Mouse (Mus musculus): ENCODE results near the gene Kcnv2. TPM values are rescaled to one million over a fixed set of nuclear protein-coding genes. Genes with fewer than 3 reads are reported as not detected.

Kcnv2 gene
- polyA plus RNA-seq, 1 experiment from 2014 or later, result not detected

DNA sequence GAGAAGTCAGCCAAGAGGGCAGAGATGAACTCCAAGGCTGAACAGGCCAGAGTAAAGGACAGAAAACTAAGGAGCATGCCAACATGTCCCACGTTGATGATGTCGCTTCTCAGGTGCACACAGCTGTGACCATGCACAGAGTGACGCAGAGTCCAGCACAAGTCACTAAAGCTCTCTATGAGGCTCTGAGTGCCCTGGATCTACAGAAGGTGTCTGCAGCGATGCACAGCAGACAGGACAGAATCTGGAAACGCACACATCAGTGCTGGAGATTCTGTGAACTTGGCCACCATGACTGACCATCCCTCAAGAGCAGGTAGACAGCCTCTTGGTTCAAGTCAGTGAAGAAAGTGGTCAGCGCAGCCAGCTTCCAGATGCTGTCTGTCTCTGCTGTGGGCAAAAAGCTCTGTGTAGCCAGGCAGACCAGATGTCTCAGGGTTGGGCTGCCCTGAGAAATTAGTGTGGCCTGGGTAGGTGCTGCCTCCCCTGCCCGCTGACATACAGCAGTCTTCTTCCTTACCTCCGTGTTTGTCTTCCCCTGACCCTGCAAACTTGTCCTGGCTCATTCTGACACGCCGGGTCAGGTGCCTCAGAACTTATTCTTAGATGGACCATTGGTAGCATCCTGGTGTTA lies 43.8 kb downstream of the Kcnv2 start:
- no peak overlapping the region for H3K4me3 ChIP-seq (replicated peaks)
- DNase-seq (no peak), ATAC-seq (ENCODE audit: low read depth) (no peak)
- WGBS (ENCODE audit: insufficient replicate concordance), result 68% methylated on average over 10 of the region's 10 CpGs
- H3K9me3 ChIP-seq (replicated peaks), result no peaks in the 10 kb centered on the region
- H3K9ac ChIP-seq, result no peak overlapping the region
- H3K4me2 ChIP-seq, result no peak overlapping the region
- no peaks in the 10 kb centered on the region for H3K36me3 ChIP-seq
- no peak overlapping the region for H3K27ac ChIP-seq
- H3K27me3 ChIP-seq, result no peaks in the 10 kb centered on the region
- no peaks in the 10 kb centered on the region for H3K4me1 ChIP-seq (replicated peaks)

DNA sequence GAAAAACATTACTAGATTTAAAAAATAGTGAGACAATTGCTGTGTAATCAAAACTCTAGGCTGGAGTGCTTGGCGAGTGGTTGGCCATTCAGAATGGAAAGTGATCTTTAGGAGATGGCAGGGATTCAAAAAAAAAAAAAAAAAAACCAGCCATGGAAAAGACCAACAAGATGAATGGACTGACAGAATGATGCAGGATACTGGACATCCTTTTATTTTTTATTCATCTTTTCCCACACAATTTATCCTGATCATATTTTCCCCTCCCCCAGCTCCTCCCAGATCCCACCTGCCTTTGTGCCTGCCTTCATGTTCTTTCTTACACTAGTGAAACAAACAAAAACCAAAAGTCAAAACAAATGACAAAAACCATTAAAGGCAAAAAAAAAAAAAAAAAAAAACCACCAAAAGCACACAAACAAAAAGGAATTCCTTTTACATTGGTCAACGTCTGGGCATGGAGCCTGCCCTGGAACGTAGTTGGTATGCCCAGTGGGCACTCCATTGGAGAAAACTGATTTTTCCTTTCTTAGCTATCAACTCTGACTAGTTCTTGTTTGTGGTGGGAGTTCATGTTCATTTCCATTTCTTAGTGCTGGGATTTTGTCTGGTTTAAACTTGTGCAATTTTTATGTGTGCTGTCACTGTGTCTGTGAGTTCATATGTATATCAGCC lies 47.2 kb downstream of the Kcnv2 start:
- WGBS (ENCODE audit: insufficient replicate concordance), result 60% methylated on average over 3 of the region's 3 CpGs
- Histone ChIP-seq H3K27ac (no peak overlapping the region), H3K4me3 (replicated peaks) (no peak overlapping the region), H3K27me3 (no peaks in the 10 kb centered on the region), H3K4me2 (no peak overlapping the region), H3K9ac (no peak overlapping the region), H3K9me3 (replicated peaks) (no peaks in the 10 kb centered on the region), H3K4me1 (replicated peaks) (no peaks in the 10 kb centered on the region), H3K36me3 (no peaks in the 10 kb centered on the region)
- ATAC-seq (ENCODE audit: low read depth), result no peak
- no peak for DNase-seq

- 66% methylated on average over 2 of the region's 2 CpGs for WGBS (ENCODE audit: insufficient replicate concordance)
- Histone ChIP-seq H3K36me3 (no peaks in the 10 kb centered on the region), H3K4me1 (replicated peaks) (no peaks in the 10 kb centered on the region), H3K27me3 (no peaks in the 10 kb centered on the region), H3K27ac (no peak overlapping the region), H3K4me2 (no peak overlapping the region), H3K9ac (no peak overlapping the region), H3K4me3 (replicated peaks) (no peak overlapping the region), H3K9me3 (replicated peaks) (no peaks in the 10 kb centered on the region)
- DNase-seq, result no peak
- ATAC-seq (ENCODE audit: low read depth), result no peak
These were observed 47.8 kb downstream of the Kcnv2 start for GRCm38 (mm10) chr19:27370174-27370573.

DNA sequence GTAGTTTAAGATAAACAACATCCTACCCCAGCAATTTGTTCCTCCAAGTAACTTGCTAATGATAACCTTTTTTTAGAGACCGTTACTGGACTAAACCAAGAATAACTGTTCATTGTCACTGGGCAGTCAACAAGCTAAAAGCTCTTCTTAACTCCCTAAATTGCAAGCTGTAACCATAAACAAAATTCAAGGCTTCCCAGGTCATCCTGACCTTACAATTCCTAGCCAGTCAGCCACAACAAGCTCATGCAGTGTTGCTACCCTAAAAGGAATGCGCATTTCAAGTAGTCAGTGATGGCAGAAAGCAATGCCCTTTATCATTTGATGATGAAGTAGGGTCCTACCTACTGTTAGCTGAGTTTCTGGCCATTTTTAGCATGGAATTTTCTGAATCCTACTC lies 48.4 kb downstream of the Kcnv2 start:
- Histone ChIP-seq H3K36me3 (no peaks in the 10 kb centered on the region), H3K4me2 (no peak overlapping the region), H3K4me1 (replicated peaks) (no peaks in the 10 kb centered on the region), H3K9ac (no peak overlapping the region), H3K9me3 (replicated peaks) (no peaks in the 10 kb centered on the region), H3K27ac (no peak overlapping the region), H3K4me3 (replicated peaks) (no peak overlapping the region), H3K27me3 (no peaks in the 10 kb centered on the region)
- ATAC-seq (ENCODE audit: low read depth), result no peak
- DNase-seq, result no peak
- WGBS (ENCODE audit: insufficient replicate concordance), result 70% methylated on average over 2 of the region's 2 CpGs

DNA sequence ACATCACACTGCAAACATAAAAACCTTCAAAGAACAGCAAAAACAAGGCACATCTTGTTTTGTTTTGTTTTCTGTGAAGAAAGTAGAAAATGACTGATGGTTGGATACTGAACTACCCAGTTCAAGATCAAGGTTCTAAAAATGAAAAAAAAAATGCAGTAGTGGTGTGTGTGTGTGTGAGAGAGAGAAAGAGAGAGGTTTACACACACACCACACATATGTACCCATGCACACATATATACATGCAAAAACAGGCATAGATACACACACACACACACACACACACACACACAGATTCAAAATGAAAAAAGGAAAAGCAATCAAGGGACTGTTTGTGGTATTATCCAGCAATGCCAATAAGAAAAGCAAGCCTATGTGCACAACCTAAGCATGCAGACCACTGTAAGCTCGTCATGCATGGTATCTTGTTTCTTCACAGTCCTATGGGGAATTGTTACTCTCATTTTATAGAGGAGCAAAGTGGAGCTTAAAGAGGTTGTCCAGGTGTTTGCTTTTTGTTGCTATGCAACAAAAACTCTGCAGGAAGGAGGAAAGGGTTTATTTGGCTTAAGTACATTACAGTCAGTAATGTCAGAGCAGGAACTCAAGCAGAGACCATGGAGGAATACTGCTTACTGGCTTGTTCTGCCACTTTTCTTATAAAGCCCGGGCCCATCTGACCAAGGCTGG lies 57.5 kb downstream of the Kcnv2 start:
- ATAC-seq (ENCODE audit: low read depth), result no peak
- DNase-seq, result no peak
- H3K4me1 ChIP-seq (replicated peaks), result no peaks in the 10 kb centered on the region
- no peak overlapping the region for H3K4me2 ChIP-seq
- no peaks in the 10 kb centered on the region for H3K27me3 ChIP-seq
- H3K4me3 ChIP-seq (replicated peaks), result no peak overlapping the region
- no peaks in the 10 kb centered on the region for H3K9me3 ChIP-seq (replicated peaks)
- 72% methylated on average over 2 of the region's 2 CpGs for WGBS (ENCODE audit: insufficient replicate concordance)
- 0 out of 2 replicates have a peak, but pooled peaks cover under 1% of the 10 kb centered on the region for H3K36me3 ChIP-seq
- no peak overlapping the region for H3K9ac ChIP-seq
- H3K27ac ChIP-seq, result no peak overlapping the region

DNA sequence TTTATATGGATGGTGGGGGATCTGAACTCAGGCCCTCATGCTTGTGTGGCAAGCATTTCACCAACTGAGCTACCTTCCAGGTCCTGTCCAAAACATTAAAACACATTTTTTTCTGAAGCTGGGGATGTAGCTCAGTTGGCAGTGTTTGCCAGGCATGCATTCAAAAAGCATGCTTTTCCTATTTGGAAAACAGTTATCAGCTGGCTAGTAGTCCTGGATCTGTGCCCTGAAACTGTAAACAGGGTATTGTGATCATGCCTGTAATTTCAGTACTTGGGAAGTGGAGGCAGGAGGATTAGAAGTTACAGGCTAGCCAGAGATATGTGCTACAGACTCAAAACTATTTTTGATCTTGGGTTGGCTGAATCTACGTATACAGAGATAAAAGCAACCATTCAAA lies 59.7 kb downstream of the Kcnv2 start:
- H3K9ac ChIP-seq, result no peak overlapping the region
- no peaks in the 10 kb centered on the region for H3K9me3 ChIP-seq (replicated peaks)
- no peaks in the 10 kb centered on the region for H3K27me3 ChIP-seq
- no peak for ATAC-seq (ENCODE audit: low read depth)
- no peak overlapping the region for H3K4me3 ChIP-seq (replicated peaks)
- H3K4me1 ChIP-seq (replicated peaks), result no peaks in the 10 kb centered on the region
- H3K4me2 ChIP-seq, result no peak overlapping the region
- WGBS (ENCODE audit: insufficient replicate concordance), result 75% methylated on average over 1 of the region's 1 CpGs
- peaks cover 24% of the 10 kb centered on the region for H3K36me3 ChIP-seq
- H3K27ac ChIP-seq, result no peak overlapping the region
- DNase-seq, result no peak

GRCm38 (mm10) chr19:27383266-27383665 lies 60.9 kb downstream of the Kcnv2 start:
- WGBS (ENCODE audit: insufficient replicate concordance), result 75% methylated on average over 5 of the region's 5 CpGs
- no peak for DNase-seq

GRCm38 (mm10) chr19:27385304-27385703 lies 62.9 kb downstream of the Kcnv2 start:
- H3K4me2 ChIP-seq, result no peak overlapping the region
- no peak overlapping the region for H3K27ac ChIP-seq
- no peak overlapping the region for H3K4me3 ChIP-seq (replicated peaks)
- H3K4me1 ChIP-seq (replicated peaks), result no peaks in the 10 kb centered on the region
- DNase-seq (no peak), ATAC-seq (ENCODE audit: low read depth) (no peak)
- no peak overlapping the region for H3K9ac ChIP-seq
- peaks cover 54% of the 10 kb centered on the region for H3K36me3 ChIP-seq
- H3K9me3 ChIP-seq (replicated peaks), result no peaks in the 10 kb centered on the region
- no peaks in the 10 kb centered on the region for H3K27me3 ChIP-seq

More at GRCm38 (mm10) chr19:27383266-27383665, 60.9 kb downstream of the Kcnv2 start:
- Histone ChIP-seq H3K4me1 (replicated peaks) (no peaks in the 10 kb centered on the region), H3K9ac (no peak overlapping the region), H3K9me3 (replicated peaks) (no peaks in the 10 kb centered on the region), H3K27me3 (no peaks in the 10 kb centered on the region), H3K27ac (no peak overlapping the region), H3K4me2 (no peak overlapping the region), H3K36me3 (peaks cover 35% of the 10 kb centered on the region), H3K4me3 (replicated peaks) (no peak overlapping the region)
- no peak for ATAC-seq (ENCODE audit: low read depth)

Other genes with a start within 250 kb of the Kcnv2 start
- gene Vldlr, start 106.1 kb upstream of the Kcnv2 start, polyA plus RNA-seq (2015; fragmentation: Nextera tagmentation; extraction: Ambion mirVana), result 1.6 and 1.8 TPM in 2 replicates
- gene Pum3, start 107.2 kb downstream of the Kcnv2 start, polyA plus RNA-seq (2015; fragmentation: Nextera tagmentation; extraction: Ambion mirVana), result 59.2 and 78.6 TPM in 2 replicates